Mouse (Mus musculus) G1E (cell line): ENCODE measurements around the gene Homer1.

Source experiments
- CTCF ChIP-seq: IDR thresholded peaks from 2 replicates; pipeline ENCODE4 v1.5.1; 2012; ENCODE audit warnings: low read depth, low read length, inconsistent platforms, mixed read lengths
- GATA1 ChIP-seq: IDR thresholded peaks from 2 replicates; pipeline ENCODE4 v1.6.1; 2012; ENCODE audit warnings: borderline replicate concordance, low read length, inconsistent platforms, mixed read lengths
- TAL1 ChIP-seq: conservative IDR thresholded peaks from 2 replicates; pipeline ENCODE4 v1.6.1; 2012; ENCODE audit warnings: low read depth, low read length, inconsistent platforms, mixed read lengths

DNA sequence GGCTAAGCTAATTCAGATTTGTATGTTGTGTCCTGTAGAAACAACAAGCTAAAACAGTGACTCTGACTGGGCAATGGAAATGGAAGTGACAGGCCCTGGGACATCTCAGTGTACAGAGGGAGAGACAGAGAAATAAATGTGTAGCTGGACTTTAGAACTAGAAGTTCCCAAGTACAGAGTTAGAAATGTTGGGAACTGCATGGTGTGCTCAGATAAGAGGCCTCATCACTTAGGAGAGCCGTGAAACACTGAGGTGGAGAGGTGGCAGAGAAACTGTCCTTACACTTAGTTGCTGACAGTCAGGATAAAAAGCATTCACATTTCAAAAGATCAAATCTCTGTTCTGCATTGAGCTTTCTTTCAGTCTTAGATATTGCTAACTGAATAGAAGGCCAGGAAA is 9.9 kb downstream of the Homer1 start:
- TF ChIP-seq CTCF (no peak), TAL1 (no peak), GATA1 (no peak)
